Mouse (Mus musculus) embryonic facial prominence, embryonic 12.5 days (tissue): ENCODE results near the gene Pigb. TPM values are rescaled to one million over a fixed set of nuclear protein-coding genes. Genes with fewer than 3 reads are reported as not detected.

ENCODE experiments used
- ATAC-seq: fragments of 200-750 bp; cut with Nextera tagmentation; 2 replicates; pipeline ENCODE4 v1.8.0; 2017; ENCODE audit not compliant: insufficient number of reproducible peaks, insufficient read depth, low FRiP score, low TSS enrichment
- H3K27ac ChIP-seq: fragments of 300-500 bp; sonication (generic); 2 replicates; pipeline ENCODE4 v1.5.1; 2016; ENCODE audit warnings: mild to moderate bottlenecking
- H3K27me3 ChIP-seq: fragments of 300-500 bp; sonication (generic); 2 replicates; pipeline ENCODE4 v1.6.1; 2016; ENCODE audit warnings: mild to moderate bottlenecking, moderate library complexity
- H3K36me3 ChIP-seq: fragments of 300-500 bp; sonication (generic); 2 replicates; pipeline ENCODE4 v1.6.1; 2016; ENCODE audit warnings: mild to moderate bottlenecking
- H3K4me1 ChIP-seq: fragments of 300-500 bp; sonication (generic); 2 replicates; pipeline ENCODE4 v1.6.1; 2016
- H3K4me2 ChIP-seq: fragments of 300-500 bp; sonication (generic); replicated peaks from 2 replicates; pipeline ENCODE4 v1.6.1; 2016; ENCODE audit warnings: mild to moderate bottlenecking, moderate library complexity
- H3K4me3 ChIP-seq: fragments of 300-500 bp; sonication (generic); 2 replicates; pipeline ENCODE4 v1.5.1; 2016; ENCODE audit warnings: mild to moderate bottlenecking
- H3K9ac ChIP-seq: fragments of 300-500 bp; sonication (generic); 2 replicates; pipeline ENCODE4 v1.6.1; 2016; ENCODE audit warnings: mild to moderate bottlenecking, moderate library complexity
- H3K9me3 ChIP-seq: fragments of 300-500 bp; sonication (generic); 2 replicates; pipeline ENCODE4 v1.6.1; 2016; ENCODE audit warnings: mild to moderate bottlenecking, moderate library complexity
- WGBS: fragments of 180-500 bp; shearing (Covaris S2); methylation state at CpG from one replicate; pipeline ENCODE4 v1.1.7; 2016; 5-methylcytosine and 5-hydroxymethylcytosine counted together
- polyA plus RNA-seq: library from polyadenylated mRNA; unstranded; fragments of >200 nt; fragmentation: Nextera tagmentation; extraction: Ambion mirVana; gene quantifications from 2 replicates; pipeline ENCODE4 v1.2.1, GENCODE M21; 2016

The Pigb gene
- polyA plus RNA-seq, 1 experiment from 2014 or later = 14.7 TPM

GRCm38 (mm10) chr9:73008384-73008783 is 31.8 kb downstream of the Pigb start:
- H3K27ac ChIP-seq = no peak overlapping the region
- peaks cover 19% of the 10 kb centered on the region for H3K36me3 ChIP-seq
- H3K4me3 ChIP-seq = no peak overlapping the region
- no peak overlapping the region for H3K4me2 ChIP-seq
- H3K4me1 ChIP-seq = no peaks in the 10 kb centered on the region
- no peaks in the 10 kb centered on the region for H3K27me3 ChIP-seq
- H3K9ac ChIP-seq = no peak overlapping the region
- ATAC-seq = no peak
- 71% methylated on average over 3 of the region's 3 CpGs for WGBS
- no peaks in the 10 kb centered on the region for H3K9me3 ChIP-seq

- Histone ChIP-seq H3K27me3 (no peaks in the 10 kb centered on the region), H3K9ac (no peak overlapping the region), H3K27ac (no peak overlapping the region), H3K4me1 (no peaks in the 10 kb centered on the region), H3K36me3 (peaks cover 10% of the 10 kb centered on the region), H3K4me3 (no peak overlapping the region), H3K9me3 (no peaks in the 10 kb centered on the region), H3K4me2 (no peak overlapping the region)
- WGBS = 89% methylated on average over 3 of the region's 3 CpGs
- no peak for ATAC-seq
These were observed 34.0 kb downstream of the Pigb start for GRCm38 (mm10) chr9:73006175-73006574.

- no peaks in the 10 kb centered on the region for H3K4me1 ChIP-seq
- no peak overlapping the region for H3K9ac ChIP-seq
- H3K9me3 ChIP-seq = no peaks in the 10 kb centered on the region
- no peak overlapping the region for H3K27ac ChIP-seq
- no peak overlapping the region for H3K4me3 ChIP-seq
- peaks cover 7% of the 10 kb centered on the region for H3K36me3 ChIP-seq
- WGBS = 93% methylated on average over 6 of the region's 6 CpGs
- no peak overlapping the region for H3K4me2 ChIP-seq
- no peaks in the 10 kb centered on the region for H3K27me3 ChIP-seq
- no peak for ATAC-seq
These were observed 35.1 kb downstream of the Pigb start for GRCm38 (mm10) chr9:73005106-73005505.

GRCm38 (mm10) chr9:73004076-73004475 is 36.1 kb downstream of the Pigb start:
- Histone ChIP-seq H3K9me3 (no peaks in the 10 kb centered on the region), H3K36me3 (peaks cover 7% of the 10 kb centered on the region), H3K9ac (no peak overlapping the region; the same call in 1 of the 2 replicates), H3K4me2 (no peak overlapping the region), H3K4me1 (no peaks in the 10 kb centered on the region), H3K4me3 (no peak overlapping the region), H3K27ac (no peak overlapping the region), H3K27me3 (no peaks in the 10 kb centered on the region)
- WGBS = 85% methylated on average over 8 of the region's 8 CpGs
- no peak for ATAC-seq

- Histone ChIP-seq H3K4me3 (no peak overlapping the region), H3K9ac (no peak overlapping the region), H3K9me3 (no peaks in the 10 kb centered on the region), H3K4me2 (no peak overlapping the region), H3K27ac (no peak overlapping the region), H3K4me1 (no peaks in the 10 kb centered on the region), H3K36me3 (peaks cover 7% of the 10 kb centered on the region), H3K27me3 (no peaks in the 10 kb centered on the region)
- ATAC-seq = no peak
- WGBS = 73% methylated on average over 3 of the region's 3 CpGs
These were observed 38.0 kb downstream of the Pigb start for GRCm38 (mm10) chr9:73002177-73002576.

- no peaks in the 10 kb centered on the region for H3K27me3 ChIP-seq
- 85% methylated on average over 13 of the region's 13 CpGs for WGBS
- no peak overlapping the region for H3K27ac ChIP-seq
- H3K4me1 ChIP-seq = no peaks in the 10 kb centered on the region
- peaks cover 4% of the 10 kb centered on the region for H3K36me3 ChIP-seq
- no peak overlapping the region for H3K9ac ChIP-seq
- no peaks in the 10 kb centered on the region for H3K9me3 ChIP-seq
- H3K4me3 ChIP-seq = no peak overlapping the region
- no peak overlapping the region for H3K4me2 ChIP-seq
- no peak for ATAC-seq
These were observed 38.7 kb downstream of the Pigb start for GRCm38 (mm10) chr9:73001314-73002011.

- 72% methylated on average over 2 of the region's 2 CpGs for whole genome bisulfite sequencing
These were observed 39.7 kb downstream of the Pigb start for GRCm38 (mm10) chr9:73000487-73000886.

GRCm38 (mm10) chr9:72996806-72997205 is 43.4 kb downstream of the Pigb start:
- Histone ChIP-seq H3K27me3 (no peaks in the 10 kb centered on the region), H3K36me3 (no peaks in the 10 kb centered on the region), H3K9me3 (no peaks in the 10 kb centered on the region), H3K4me3 (no peak overlapping the region), H3K4me2 (no peak overlapping the region), H3K4me1 (no peaks in the 10 kb centered on the region), H3K9ac (no peak overlapping the region), H3K27ac (no peak overlapping the region)
- 67% methylated on average over 7 of the region's 7 CpGs for WGBS
- no peak for ATAC-seq

More at GRCm38 (mm10) chr9:73000487-73000886, 39.7 kb downstream of the Pigb start:
- Histone ChIP-seq H3K27me3 (no peaks in the 10 kb centered on the region), H3K36me3 (no peaks in the 10 kb centered on the region), H3K4me3 (no peak overlapping the region), H3K4me1 (no peaks in the 10 kb centered on the region), H3K27ac (no peak overlapping the region), H3K9me3 (no peaks in the 10 kb centered on the region), H3K9ac (no peak overlapping the region), H3K4me2 (no peak overlapping the region)
- ATAC-seq = no peak

GRCm38 (mm10) chr9:72996167-72996566 is 44.0 kb downstream of the Pigb start:
- H3K9ac ChIP-seq = no peak overlapping the region
- no peak overlapping the region for H3K4me3 ChIP-seq
- H3K27ac ChIP-seq = no peak overlapping the region
- no peaks in the 10 kb centered on the region for H3K4me1 ChIP-seq
- H3K9me3 ChIP-seq = no peaks in the 10 kb centered on the region
- H3K4me2 ChIP-seq = no peak overlapping the region
- ATAC-seq = no peak
- no peaks in the 10 kb centered on the region for H3K27me3 ChIP-seq
- H3K36me3 ChIP-seq = no peaks in the 10 kb centered on the region

GRCm38 (mm10) chr9:72992576-72992975 is 47.6 kb downstream of the Pigb start:
- no peak overlapping the region for H3K4me3 ChIP-seq
- whole genome bisulfite sequencing = 86% methylated on average over 5 of the region's 5 CpGs
- H3K27me3 ChIP-seq = no peaks in the 10 kb centered on the region
- no peak overlapping the region for H3K4me2 ChIP-seq
- H3K9me3 ChIP-seq = no peaks in the 10 kb centered on the region
- H3K27ac ChIP-seq = no peak overlapping the region
- no peak for ATAC-seq
- no peaks in the 10 kb centered on the region for H3K4me1 ChIP-seq
- H3K9ac ChIP-seq = no peak overlapping the region
- H3K36me3 ChIP-seq = no peaks in the 10 kb centered on the region

GRCm38 (mm10) chr9:72991420-72991819 is 48.8 kb downstream of the Pigb start:
- Histone ChIP-seq H3K4me3 (no peak overlapping the region), H3K4me2 (no peak overlapping the region), H3K9ac (no peak overlapping the region), H3K36me3 (no peaks in the 10 kb centered on the region), H3K27me3 (no peaks in the 10 kb centered on the region; the same call in 1 of the 2 replicates), H3K27ac (no peak overlapping the region), H3K4me1 (no peaks in the 10 kb centered on the region), H3K9me3 (no peaks in the 10 kb centered on the region)
- WGBS = 89% methylated on average over 2 of the region's 2 CpGs
- no peak for ATAC-seq

GRCm38 (mm10) chr9:72988706-72989105 is 51.5 kb downstream of the Pigb start:
- Histone ChIP-seq H3K27ac (no peak overlapping the region), H3K9me3 (no peaks in the 10 kb centered on the region), H3K27me3 (no peaks in the 10 kb centered on the region; the same call in 1 of the 2 replicates), H3K4me1 (peaks cover 7% of the 10 kb centered on the region), H3K9ac (no peak overlapping the region), H3K4me3 (no peak overlapping the region), H3K36me3 (no peaks in the 10 kb centered on the region), H3K4me2 (no peak overlapping the region)
- ATAC-seq = no peak
- WGBS = 85% methylated on average over 5 of the region's 5 CpGs
